Mouse (Mus musculus) embryonic fibroblast, embryonic 13.5 days (primary cell): ENCODE measurements around the gene Slc30a2.

Source experiments
- CTCF ChIP-seq: IDR thresholded peaks from 2 replicates; pipeline ENCODE4 v1.5.1; 2011; ENCODE audit warnings: mild to moderate bottlenecking, control low read depth, low read length, moderate library complexity, borderline replicate concordance; ENCODE audit not compliant: insufficient read depth
- POLR2A ChIP-seq: IDR thresholded peaks from 2 replicates; pipeline ENCODE4 v1.6.1; 2011; ENCODE audit warnings: low read depth, mild to moderate bottlenecking, control low read depth, low read length, moderate library complexity

- TF ChIP-seq CTCF = no peak
- TF ChIP-seq POLR2A = no peak
These were observed 57.2 kb downstream of the Slc30a2 start for GRCm38 (mm10) chr4:134400206-134400605.
